Mouse (Mus musculus) central nervous system, embryonic 14 days (tissue): ENCODE data around the gene Mrpl9. TPM values are rescaled to one million over a fixed set of nuclear protein-coding genes. Genes with fewer than 3 reads are reported as not detected.

Experiments used
- polyA plus RNA-seq: library from polyadenylated mRNA; depleted of rRNA; stranded (reverse); fragments of >200 nt; gene quantifications from 2 replicates; pipeline ENCODE4 v1.2.3, GENCODE M21; 2012; rRNA removed

The Mrpl9 gene
- polyA plus RNA-seq: 51.2 and 52.9 TPM in 2 replicates

GRCm38 (mm10) chr3:94442951-94443596 is at the start of gene Mrpl9:
Gene Mrpl9, plus strand, starts transcription at chr3:94443318.

GRCm38 (mm10) chr3:94398217-94398616 is 44.9 kb upstream of the Mrpl9 start, which contains the start of gene Lingo4:
Gene Lingo4, plus strand, starts transcription at chr3:94398517.

GRCm38 (mm10) chr3:94413031-94413679 is 30.0 kb upstream of the Mrpl9 start, which contains the start of gene Tdrkh:
Gene Tdrkh, plus strand, starts transcription at chr3:94413273.

GRCm38 (mm10) chr3:94443597-94443964 is 463 bp downstream of the Mrpl9 start, which contains the start of gene Oaz3:
Gene Oaz3, minus strand, starts transcription at chr3:94443915.

GRCm38 (mm10) chr3:94477981-94478422 is 34.9 kb downstream of the Mrpl9 start, which contains the start of gene Celf3:
Gene Celf3, plus strand, starts transcription at chr3:94478295.

GRCm38 (mm10) chr3:94480291-94480884 is 37.3 kb downstream of the Mrpl9 start, which contains the start of gene Riiad1:
Gene Riiad1, minus strand, starts transcription at chr3:94480341.

Other genes starting within 250 kb of the Mrpl9 start
- gene Gm5286, start 246.6 kb upstream of the Mrpl9 start, polyA plus RNA-seq: not detected in 2 replicates
- gene Gm4778, start 179.3 kb upstream of the Mrpl9 start, polyA plus RNA-seq: not detected in 2 replicates
- gene Them4, start 133.2 kb upstream of the Mrpl9 start, polyA plus RNA-seq: 16.1 and 18.3 TPM in 2 replicates
- 0.37 and 0.95 TPM in 2 replicates for gene Them5, start 101.2 kb upstream of the Mrpl9 start, polyA plus RNA-seq
- 0.50 and 1.4 TPM in 2 replicates for gene C2cd4d, start 80.9 kb upstream of the Mrpl9 start, polyA plus RNA-seq
- gene Rorc, start 70.5 kb upstream of the Mrpl9 start, polyA plus RNA-seq: 1.5 TPM in 2 replicates
- 0.48 and 0.53 TPM in 2 replicates for gene Lingo4, start 44.8 kb upstream of the Mrpl9 start, polyA plus RNA-seq
- 18.3 and 22.8 TPM in 2 replicates for gene Tdrkh, start 30.0 kb upstream of the Mrpl9 start, polyA plus RNA-seq
- 0.44 and 0.51 TPM in 2 replicates for gene Oaz3, start 597 bp downstream of the Mrpl9 start, polyA plus RNA-seq
- 535 and 550 TPM in 2 replicates for gene Celf3, start 35.0 kb downstream of the Mrpl9 start, polyA plus RNA-seq
- 5.1 and 6.3 TPM in 2 replicates for gene Riiad1, start 37.0 kb downstream of the Mrpl9 start, polyA plus RNA-seq
- 37.2 and 40.8 TPM in 2 replicates for gene Snx27, start 139.4 kb downstream of the Mrpl9 start, polyA plus RNA-seq
- not detected in 2 replicates for gene Gm10972, start 199.8 kb downstream of the Mrpl9 start, polyA plus RNA-seq
- 3.9 and 5.2 TPM in 2 replicates for gene Tuft1, start 215.6 kb downstream of the Mrpl9 start, polyA plus RNA-seq